Mouse (Mus musculus) frontal cortex, postnatal 36 days (tissue): Measurements from ENCODE around the gene Dlg1.

Experiments used
- DNase-seq, 2 experiments: peaks; one replicate each; pipeline ENCODE4 v3.0.0; 2022; ENCODE audit warnings: low spot score in 2 of 2

The Dlg1 gene

DNA sequence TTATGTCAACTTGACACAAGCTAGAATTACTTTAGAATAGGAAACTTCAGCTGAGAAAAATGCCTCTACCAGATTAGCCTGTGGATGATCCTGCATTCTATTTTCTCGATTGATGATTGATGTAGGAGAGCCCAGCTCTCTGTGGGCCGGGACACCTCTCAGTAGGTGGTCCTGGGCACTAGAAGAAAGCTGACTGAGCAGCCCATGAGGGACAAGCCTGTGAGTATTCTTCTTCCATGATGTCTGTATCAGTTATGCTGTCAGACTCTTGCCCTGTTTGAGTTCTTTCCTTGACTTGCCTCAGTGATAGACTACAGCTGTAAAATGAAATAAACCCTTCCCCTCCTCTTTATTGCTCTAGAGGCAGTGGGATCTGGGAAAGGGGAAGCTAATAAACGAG lies 74.5 kb downstream of the Dlg1 start:
- no peak for DNase-seq

DNA sequence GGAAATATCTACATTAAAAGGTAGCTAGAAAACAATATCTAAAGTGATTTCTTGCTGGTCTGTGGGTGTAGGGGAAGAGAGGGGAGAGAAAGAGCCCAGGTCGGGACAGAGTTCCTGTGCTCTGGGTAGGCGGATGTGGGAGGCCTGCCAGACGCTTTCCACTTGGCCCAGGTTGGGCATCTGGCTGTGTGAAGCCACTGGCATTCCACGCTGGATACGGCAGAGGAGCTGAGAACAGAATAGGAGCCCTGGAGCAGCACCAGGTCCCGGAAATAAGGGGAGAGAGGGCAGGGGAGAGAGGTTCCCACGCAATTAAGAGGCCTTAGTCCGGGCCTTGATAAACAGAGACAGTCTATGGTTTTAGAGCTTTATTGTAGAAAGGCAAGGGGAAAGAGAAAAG lies 77.0 kb downstream of the Dlg1 start:
- no peak for DNase-seq

DNA sequence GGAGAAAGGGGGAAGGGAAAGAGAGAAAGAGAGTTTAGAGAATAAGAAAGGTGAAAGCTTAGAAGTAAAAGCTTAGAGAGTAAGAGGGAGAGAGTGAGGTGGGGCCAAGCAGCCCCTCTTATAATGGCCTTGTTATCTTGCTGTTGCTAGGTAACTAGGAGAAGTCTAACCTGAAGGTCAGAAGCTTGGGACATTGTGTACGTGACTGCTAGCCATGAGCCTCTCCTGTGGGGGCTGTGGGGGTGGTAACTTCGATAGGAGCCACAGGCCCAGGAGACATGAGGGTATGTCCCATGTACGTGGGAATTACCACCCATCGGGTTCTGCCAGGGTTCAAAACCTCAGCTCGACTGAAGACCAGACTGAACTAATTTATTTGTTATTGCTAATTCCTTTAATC lies 77.5 kb downstream of the Dlg1 start:
- DNase-seq, result no peak

GRCm38 (mm10) chr16:31750526-31750925 lies 87.3 kb downstream of the Dlg1 start:
- no peak for DNase-seq

GRCm38 (mm10) chr16:31754172-31755025 lies 91.2 kb downstream of the Dlg1 start:
- peak; percentile 63 to 72 for DNase-seq

- DNase-seq, result no peak
These were observed 91.8 kb downstream of the Dlg1 start for GRCm38 (mm10) chr16:31755053-31755452.

DNA sequence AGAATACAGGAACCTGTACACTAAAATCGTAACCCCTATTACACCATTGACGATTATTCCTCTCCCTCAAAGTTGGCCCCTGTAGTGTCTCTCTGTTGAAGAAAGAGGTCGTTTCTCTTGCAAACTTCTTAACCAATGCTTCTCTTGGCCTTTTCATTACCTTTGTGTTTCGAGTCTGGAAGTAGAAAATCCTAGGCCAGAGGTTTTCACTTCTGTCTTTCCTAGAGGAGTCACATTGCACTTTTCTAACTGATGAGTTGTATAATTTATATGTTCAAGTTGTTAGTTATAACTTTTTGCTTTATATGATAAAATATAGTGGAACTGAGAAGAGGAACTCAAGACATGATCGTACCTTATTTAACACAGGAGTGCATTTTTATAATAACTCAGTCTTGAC lies 93.2 kb downstream of the Dlg1 start:
- DNase-seq, result no peak

- no peak for DNase-seq
These were observed 94.4 kb downstream of the Dlg1 start for GRCm38 (mm10) chr16:31757606-31758005.

DNA sequence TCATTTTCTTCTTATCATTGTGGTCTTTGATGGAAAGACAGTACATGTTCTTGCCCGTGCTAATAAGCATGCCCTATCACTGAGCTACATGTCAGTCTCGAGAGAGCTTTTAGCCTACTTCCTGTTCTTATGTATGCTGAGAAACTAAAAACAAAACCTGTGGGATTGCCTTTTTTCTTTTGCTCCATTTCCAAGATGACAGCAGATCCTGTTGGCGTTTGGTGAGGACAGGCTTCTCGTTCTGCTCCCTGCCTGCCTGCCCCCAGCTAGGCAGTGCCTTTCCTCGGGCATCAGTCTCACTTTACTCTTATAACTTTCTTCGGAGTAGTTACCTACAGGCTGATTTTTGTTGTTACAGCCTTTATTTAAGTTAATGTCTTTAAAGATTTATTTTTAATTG lies 96.2 kb downstream of the Dlg1 start:
- DNase-seq, result no peak

- no peak for DNase-seq
These were observed 103.1 kb downstream of the Dlg1 start for GRCm38 (mm10) chr16:31766298-31766697.

- DNase-seq, result no peak
These were observed 103.5 kb downstream of the Dlg1 start for GRCm38 (mm10) chr16:31766715-31767114.

GRCm38 (mm10) chr16:31775924-31776323 lies 112.7 kb downstream of the Dlg1 start:
- peak in 1 of 2 experiments; percentile 53 for DNase-seq

- no peak for DNase-seq
These were observed 117.8 kb downstream of the Dlg1 start for GRCm38 (mm10) chr16:31781015-31781414.

GRCm38 (mm10) chr16:31790056-31790455 lies 126.8 kb downstream of the Dlg1 start:
- peak; percentile 30 to 43 for DNase-seq

- DNase-seq, result no peak
These were observed 140.4 kb downstream of the Dlg1 start for GRCm38 (mm10) chr16:31803644-31804043.

DNA sequence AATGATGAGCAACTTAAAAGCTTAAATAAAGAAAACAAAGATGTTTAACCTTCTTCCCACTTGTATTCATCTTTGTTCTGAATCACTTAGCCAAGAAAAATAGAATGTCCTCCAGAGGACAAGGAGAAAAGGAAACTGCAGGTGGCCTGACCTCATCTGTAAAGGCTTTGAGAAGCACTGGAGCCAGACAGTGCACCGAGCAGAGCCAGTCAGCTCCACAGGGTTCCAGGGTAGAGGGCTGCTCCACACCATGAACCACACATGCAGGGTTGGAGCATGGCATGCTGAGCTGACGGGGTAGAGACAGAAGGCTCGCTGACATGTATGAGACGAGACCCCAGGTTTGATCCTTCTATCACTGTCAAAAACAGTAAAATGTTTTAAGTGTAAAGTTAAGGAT lies 162.8 kb downstream of the Dlg1 start:
- no peak for DNase-seq

- DNase-seq, result no peak
These were observed 167.5 kb downstream of the Dlg1 start for GRCm38 (mm10) chr16:31830726-31831125.

- no peak for DNase-seq
These were observed 169.6 kb downstream of the Dlg1 start for GRCm38 (mm10) chr16:31832630-31833422.

DNA sequence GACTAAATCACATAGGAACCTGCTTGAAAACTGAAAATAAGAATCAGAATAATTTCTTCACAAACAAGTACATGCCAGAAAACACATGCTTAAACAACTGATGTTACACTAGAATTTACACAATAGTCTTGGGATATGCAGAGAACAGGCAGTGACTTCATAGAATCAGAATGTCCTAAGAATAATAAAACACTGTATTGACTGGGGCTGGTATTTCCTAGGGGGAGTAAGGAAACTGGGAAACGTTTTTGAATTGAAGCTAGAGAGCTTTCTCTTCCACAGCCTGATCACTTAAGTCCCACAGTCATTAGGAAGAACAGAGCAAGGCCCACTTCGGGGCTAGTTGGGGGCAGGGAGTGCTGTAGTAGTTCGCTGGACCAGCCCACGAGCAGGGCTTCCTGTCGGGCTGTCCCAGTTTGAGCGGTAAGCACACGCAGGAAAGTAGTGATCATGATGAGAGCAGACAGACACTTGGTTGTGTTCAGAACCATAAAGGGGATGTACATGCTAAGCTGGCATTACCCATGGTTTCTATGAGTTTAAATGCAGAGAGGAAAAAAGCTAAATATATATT lies 170.9 kb downstream of the Dlg1 start:
- DNase-seq, result no peak

DNA sequence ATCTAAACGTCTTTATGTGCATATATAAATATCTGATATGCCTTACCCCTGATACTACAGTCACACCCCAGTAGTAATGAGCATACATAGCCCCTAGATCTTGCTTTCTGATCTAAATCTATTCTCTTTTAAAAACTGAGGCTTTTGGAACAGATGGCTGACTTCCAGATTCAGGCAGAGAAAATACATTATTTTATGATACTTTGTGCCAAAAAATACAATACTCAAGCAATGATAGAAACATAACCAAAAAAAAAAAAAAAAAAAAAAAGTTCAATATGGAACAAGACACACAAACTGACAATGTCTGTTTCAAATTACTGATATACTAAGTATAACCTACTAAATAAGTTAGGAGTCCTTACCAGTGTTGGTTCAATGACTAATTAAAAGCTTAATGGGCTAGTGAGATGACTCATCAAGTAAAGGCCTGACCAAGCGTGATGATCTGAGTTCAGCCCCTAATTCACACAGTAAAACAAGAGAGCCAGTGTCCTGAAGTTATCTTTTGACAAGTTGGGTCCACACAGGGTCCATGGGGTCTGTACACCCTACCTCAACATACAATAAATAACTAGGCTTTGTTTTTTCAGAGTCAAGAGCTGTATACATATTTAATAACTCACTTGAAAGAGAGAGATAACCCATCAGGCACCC lies 171.5 kb downstream of the Dlg1 start:
- no peak for DNase-seq

DNA sequence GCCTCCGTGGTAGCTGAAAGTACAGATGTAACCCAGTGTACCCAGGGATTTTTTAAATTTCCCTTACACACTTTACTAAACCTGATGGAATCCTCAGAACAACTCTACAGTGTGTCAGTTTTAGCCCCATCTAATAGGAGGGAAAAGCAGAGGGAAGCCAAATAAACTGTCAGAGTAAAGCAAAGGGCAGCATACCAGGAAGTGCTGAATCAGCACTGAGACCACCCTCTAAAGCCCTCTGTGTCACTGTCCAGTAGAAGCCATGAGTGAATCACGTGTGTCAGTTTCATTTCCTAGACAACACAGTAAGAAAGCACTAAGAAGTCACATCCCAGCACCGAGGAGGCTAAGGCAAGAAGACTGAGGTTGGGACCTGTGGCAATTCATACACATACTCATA lies 174.1 kb downstream of the Dlg1 start:
- DNase-seq, result no peak

DNA sequence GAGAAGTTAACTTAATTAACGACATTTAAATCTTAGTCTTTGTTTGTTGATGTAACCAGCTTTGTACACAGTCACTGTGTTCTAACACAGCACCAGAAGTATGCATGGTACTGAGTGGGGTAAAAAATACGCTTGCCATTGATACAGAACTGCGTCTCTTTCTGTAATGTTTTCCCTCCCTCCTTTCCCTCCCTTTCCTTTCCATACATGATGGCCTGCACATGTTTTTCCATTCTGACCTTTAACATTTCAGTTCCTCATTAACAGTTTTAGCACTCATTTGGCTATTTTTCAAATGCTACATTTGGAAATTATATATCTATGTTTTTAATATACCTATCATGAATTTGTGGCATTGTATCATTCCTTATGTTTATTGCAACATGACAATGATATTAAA lies 181.0 kb downstream of the Dlg1 start:
- DNase-seq, result no peak
